Comparison of ENCODE assay signal across 22 mouse cellular contexts in the genomic region with DNA sequence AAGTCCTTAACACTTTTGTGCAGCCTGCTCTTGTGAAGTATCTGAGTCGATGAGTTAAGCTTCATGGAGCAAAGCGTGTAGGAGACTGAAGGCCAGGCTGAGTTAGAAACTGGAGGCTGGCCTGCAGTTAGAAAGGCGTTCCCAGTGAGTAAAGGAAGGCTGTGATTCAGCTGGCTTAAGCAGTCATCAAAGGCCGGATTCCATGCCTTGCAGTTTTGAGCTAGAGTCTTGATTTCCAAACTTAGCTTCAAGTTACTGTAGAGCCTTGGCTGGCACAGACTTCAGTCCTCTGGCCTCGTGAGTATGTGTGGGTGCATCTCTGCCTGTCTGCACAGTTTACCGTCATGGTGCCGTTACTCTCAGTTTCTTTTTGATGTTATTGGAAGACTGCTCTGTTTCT. TPM values are rescaled to one million over a fixed set of nuclear protein-coding genes. Genes with fewer than 3 reads are reported as not detected.
A peak's percentile ranks its signal among the peaks of the same experiment; 100 is the strongest.
DNase-seq lines count a peak whose midpoint lies in the region; TF ChIP-seq lines count a peak whose summit lies in the region.
"Had no signal": no experiment of that assay in that cellular context is flagged by ENCODE, and none has a peak within 500 bp of the region (broad histone marks: within the 10 kb centered on the region; RNA-seq: fewer than 3 reads in every experiment).

No protein-coding gene starts in this region.

- peak; percentile 43 for DNase-seq in adrenal gland, adult 2 months
- DNase-seq in adrenal gland, adult 18-20 months (ENCODE audit: low spot score in 2 of 2) = no peak
- peak; percentile 7 for DNase-seq in gastrocnemius, adult 18-20 months (ENCODE audit: low spot score)
- no peak for DNase-seq in gastrocnemius, adult 8-10 months (ENCODE audit: low spot score in 2 of 2)
- peak; percentile 68 for DNase-seq in brain, adult 2 months (ENCODE audit: low read depth, low spot score)
- DNase-seq in heart, adult 2 months = no peak
- DNase-seq in layer of hippocampus, postnatal 36 days = no peak
- DNase-seq: adrenal gland, postnatal 10 days; B cell, adult 2 months; cerebellum, adult 11 months; cerebellum, adult 8-10 months; cerebellum, postnatal 14 days; embryo, embryonic 11 days; gastrocnemius, postnatal 14 days; kidney, adult 18-20 months had no signal

- H3K4me3 ChIP-seq in heart, adult 2 months = no peak overlapping the region
- H3K4me3 ChIP-seq: embryonic facial prominence, embryonic 15.5 days; erythroblast, embryonic 14.5 days; forebrain, embryonic 15.5 days; heart, embryonic 12.5 days; hindbrain, embryonic 10.5 days; intestine, embryonic 15.5 days had no signal

- no peak overlapping the region for H3K9ac ChIP-seq in heart, adult 2 months (ENCODE audit: low read depth, low read length)
- H3K9ac ChIP-seq: embryonic facial prominence, embryonic 15.5 days; forebrain, embryonic 15.5 days; heart, embryonic 12.5 days; hindbrain, embryonic 14.5 days; intestine, embryonic 15.5 days had no signal

- no peaks in the 10 kb centered on the region for H3K79me2 ChIP-seq in heart, adult 2 months (replicated peaks; ENCODE audit: control insufficient read depth, insufficient read depth, low read length)

- no peaks in the 10 kb centered on the region for H3K36me3 ChIP-seq in heart, adult 2 months (ENCODE audit: control insufficient read depth, insufficient read depth, low read length)

- H3K27me3 ChIP-seq in heart, adult 2 months (ENCODE audit: control insufficient read depth, insufficient read depth, low read length) = no peaks in the 10 kb centered on the region
- H3K27me3 ChIP-seq: embryonic facial prominence, embryonic 15.5 days; forebrain, embryonic 15.5 days; heart, embryonic 12.5 days; intestine, embryonic 15.5 days had no signal

- TF ChIP-seq EP300 in heart, adult 2 months (IDR thresholded peaks at IDR 0.05; ENCODE audit: insufficient read depth, low read depth, low read length) = no peak

- intact Hi-C loops in heart, adult 2 months (cut with DNase I) = no loop called here

- no peak overlapping the region for H3K27ac ChIP-seq in heart, adult 2 months
- H3K27ac ChIP-seq: embryonic facial prominence, embryonic 15.5 days; forebrain, embryonic 15.5 days; hindbrain, embryonic 10.5 days; hindbrain, embryonic 14.5 days; intestine, embryonic 15.5 days had no signal

- TF ChIP-seq CTCF in heart, adult 2 months (IDR thresholded peaks at IDR 0.05) = no peak

- TF ChIP-seq POLR2A in heart, adult 2 months (IDR thresholded peaks at IDR 0.05; ENCODE audit: insufficient read depth, low read depth, low read length) = no peak

- peaks cover 1% of the 10 kb centered on the region; the same call in 1 of the 2 replicates for H3K4me1 ChIP-seq in heart, adult 2 months (ENCODE audit: control insufficient read depth, insufficient read depth, low read length)
- H3K4me1 ChIP-seq: embryonic facial prominence, embryonic 15.5 days; heart, embryonic 12.5 days; hindbrain, embryonic 10.5 days; intestine, embryonic 15.5 days had no signal

- WGBS in heart, adult 2 months = 88% methylated on average over 7 of the region's 7 CpGs

RNA-seq across cellular contexts. Expression of gene Vrk1, which starts 42.2 kb away (rescaled TPM):
- total RNA-seq in adrenal gland, adult 2 months (2021) = 10 to 100 TPM; 13.6 to 14.9 TPM
- polyA plus RNA-seq in adrenal gland, adult 2 months (2012; rRNA removed) = 1.6 and 1.8 TPM in 2 replicates
- 10 to 100 TPM; 13.1 to 14.4 TPM for total RNA-seq in adrenal gland, adult 18-20 months (2021)
- 1 to 10 TPM; 3.8 to 4.6 TPM for total RNA-seq in gastrocnemius, adult 18-20 months (2021)
- total RNA-seq in gastrocnemius, adult 8-10 months (2022) = 1 to 10 TPM; 3.4 to 4.4 (median 3.8) TPM
- 1 to 10 TPM; 7.5 to 8.3 TPM for total RNA-seq in heart, adult 2 months (2021)
- polyA plus RNA-seq in heart, adult 2 months (2012; rRNA removed) = 2.8 and 4.6 TPM in 2 replicates
- 10 to 100 TPM; 14.9 to 17.3 TPM for total RNA-seq in layer of hippocampus, postnatal 36 days (2021)

Comparison
In these comparisons a context has a peak if more than half of its experiments do, and no peak if none do; other contexts are left out.
1. DNase-seq: peak in adrenal gland, adult 2 months (single experiment), gastrocnemius, adult 18-20 months (single experiment) and brain, adult 2 months (single experiment); none in adrenal gland, adult 18-20 months (0 of 2), gastrocnemius, adult 8-10 months (0 of 2), heart, adult 2 months (0 of 2) and layer of hippocampus, postnatal 36 days (0 of 2).